Mouse (Mus musculus): Measurements from ENCODE around the gene Dbndd2. TPM values are rescaled to one million over a fixed set of nuclear protein-coding genes. Genes with fewer than 3 reads are reported as not detected.
A peak's percentile ranks its signal among the peaks of the same experiment; 100 is the strongest.

The Dbndd2 gene
- polyA plus RNA-seq, 1 experiment from 2014 or later: 25.3 TPM

- WGBS: 77% methylated on average over 6 of the region's 6 CpGs
- Histone ChIP-seq H3K27me3 (replicated peaks) (no peaks in the 10 kb centered on the region), H3K4me2 (no peak overlapping the region), H3K4me1 (peaks cover 7% of the 10 kb centered on the region), H3K36me3 (no peaks in the 10 kb centered on the region), H3K9ac (replicated peaks) (no peak overlapping the region), H3K4me3 (replicated peaks) (no peak overlapping the region), H3K9me3 (replicated peaks) (no peaks in the 10 kb centered on the region), H3K27ac (replicated peaks) (no peak overlapping the region)
- no peak for ATAC-seq (ENCODE audit: low FRiP score)
Observed at GRCm38 (mm10) chr2:164455421-164456190, 30.3 kb upstream of the Dbndd2 start.

- Histone ChIP-seq H3K9me3 (replicated peaks) (no peaks in the 10 kb centered on the region), H3K27ac (replicated peaks) (no peak overlapping the region), H3K36me3 (no peaks in the 10 kb centered on the region), H3K27me3 (replicated peaks) (no peaks in the 10 kb centered on the region), H3K4me3 (replicated peaks) (no peak overlapping the region), H3K9ac (replicated peaks) (peak overlapping the region; percentile 2; the same call in 1 of the 2 replicates), H3K4me1 (peaks cover 7% of the 10 kb centered on the region), H3K4me2 (peak overlapping the region; percentile 37)
- no peak for ATAC-seq (ENCODE audit: low FRiP score)
- 88% methylated on average over 1 of the region's 1 CpGs for WGBS
Observed at GRCm38 (mm10) chr2:164456413-164456812, 29.5 kb upstream of the Dbndd2 start.

DNA sequence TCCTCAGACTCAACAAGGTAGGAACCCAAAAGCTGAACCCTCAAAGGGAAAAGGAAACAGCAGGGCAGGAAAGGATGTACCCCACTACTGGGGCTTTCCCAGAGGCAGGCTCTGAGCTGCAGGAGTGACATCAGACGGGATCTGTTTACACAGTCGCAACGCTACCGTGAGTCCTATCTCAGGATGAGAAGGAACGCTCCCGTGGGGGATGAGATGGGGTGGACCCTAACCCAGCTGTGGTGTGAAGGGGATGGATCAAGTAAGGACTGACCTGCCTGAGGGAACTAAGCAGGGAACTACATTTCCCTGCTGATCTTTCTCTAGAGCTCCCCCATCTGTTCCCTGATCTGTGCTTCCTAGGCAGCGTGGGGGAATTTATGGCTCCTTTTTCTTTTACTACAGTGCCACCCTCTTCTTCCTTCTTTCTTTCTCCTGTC, 29.0 kb upstream of the Dbndd2 start, which contains the start of gene Sys1:
Gene Sys1, plus strand, starts transcription at position 101 of the 437 bp plus-strand sequence.
- peak within 1 kb of the TSS; percentile 2; the same call in 1 of the 2 replicates for H3K4me3 ChIP-seq (replicated peaks)

DNA sequence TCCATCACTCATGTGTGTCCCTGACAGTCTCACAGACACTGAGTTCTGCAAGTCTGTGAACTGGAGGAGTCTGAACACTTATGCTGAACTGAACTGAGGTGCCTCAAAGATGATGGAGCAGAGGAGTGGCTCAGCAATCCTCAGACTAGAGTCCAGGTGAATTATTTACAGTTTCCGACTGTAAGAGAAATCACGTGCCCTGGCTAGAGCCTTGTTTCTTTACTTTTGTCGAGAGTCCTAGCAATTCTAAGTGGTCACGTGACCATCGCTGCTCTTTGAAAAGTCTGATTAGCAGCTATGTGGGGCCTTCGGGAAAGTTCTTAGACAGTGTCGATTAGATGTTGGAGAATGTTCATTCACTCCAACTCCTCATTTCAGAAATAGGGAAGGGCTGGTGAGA, 28.0 kb upstream of the Dbndd2 start:
- Histone ChIP-seq H3K27ac (replicated peaks) (no peak overlapping the region), H3K4me2 (no peak overlapping the region), H3K36me3 (0 out of 2 replicates have a peak, but pooled peaks cover 2% of the 10 kb centered on the region), H3K4me1 (peaks cover 22% of the 10 kb centered on the region), H3K27me3 (replicated peaks) (no peaks in the 10 kb centered on the region), H3K4me3 (replicated peaks) (no peak overlapping the region), H3K9ac (replicated peaks) (no peak overlapping the region), H3K9me3 (replicated peaks) (no peaks in the 10 kb centered on the region)
- no peak for ATAC-seq (ENCODE audit: low FRiP score)
- WGBS: 56% methylated on average over 7 of the region's 7 CpGs

More for the DNA sequence above, 29.0 kb upstream of the Dbndd2 start, which contains the start of gene Sys1:
- Histone ChIP-seq H3K9me3 (replicated peaks) (no peaks in the 10 kb centered on the region), H3K4me1 (peaks cover 11% of the 10 kb centered on the region), H3K9ac (replicated peaks) (peak within 1 kb of the TSS; percentile 2; the same call in 1 of the 2 replicates), H3K36me3 (no peaks in the 10 kb centered on the region), H3K4me2 (peak within 1 kb of the TSS; percentile 37), H3K27ac (replicated peaks) (no peak within 1 kb of the TSS), H3K27me3 (replicated peaks) (no peaks in the 10 kb centered on the region)
- WGBS: 0% methylated on average over 7 of the region's 7 CpGs
- no peak for ATAC-seq (ENCODE audit: low FRiP score)

GRCm38 (mm10) chr2:164458535-164458934, 27.4 kb upstream of the Dbndd2 start:
- no peak overlapping the region for H3K27ac ChIP-seq (replicated peaks)
- no peaks in the 10 kb centered on the region for H3K9me3 ChIP-seq (replicated peaks)
- WGBS: 89% methylated on average over 8 of the region's 8 CpGs
- 0 out of 2 replicates have a peak, but pooled peaks cover 8% of the 10 kb centered on the region for H3K36me3 ChIP-seq
- no peaks in the 10 kb centered on the region for H3K27me3 ChIP-seq (replicated peaks)
- peaks cover 23% of the 10 kb centered on the region for H3K4me1 ChIP-seq
- no peak overlapping the region for H3K9ac ChIP-seq (replicated peaks)
- no peak for ATAC-seq (ENCODE audit: low FRiP score)
- H3K4me3 ChIP-seq (replicated peaks): no peak overlapping the region
- no peak overlapping the region for H3K4me2 ChIP-seq

GRCm38 (mm10) chr2:164460745-164461551, 25.0 kb upstream of the Dbndd2 start, which contains the start of gene Gm20458:
Gm20458 (plus strand) TSS chr2:164460967.
- WGBS: under 1% methylated on average over 71 of the region's 79 CpGs
- peak; percentile 99 for ATAC-seq (ENCODE audit: low FRiP score)
- no peaks in the 10 kb centered on the region for H3K9me3 ChIP-seq (replicated peaks)
- peak within 1 kb of the TSS; percentile 73 for H3K4me2 ChIP-seq
- H3K4me3 ChIP-seq (replicated peaks): peak within 1 kb of the TSS; percentile 88
- peaks cover 23% of the 10 kb centered on the region for H3K4me1 ChIP-seq
- peak within 1 kb of the TSS; percentile 78 for H3K9ac ChIP-seq (replicated peaks)
- no peaks in the 10 kb centered on the region for H3K27me3 ChIP-seq (replicated peaks)
- peaks cover 29% of the 10 kb centered on the region for H3K36me3 ChIP-seq
- H3K27ac ChIP-seq (replicated peaks): peak within 1 kb of the TSS; percentile 92

GRCm38 (mm10) chr2:164465161-164465560, 20.7 kb upstream of the Dbndd2 start:
- no peaks in the 10 kb centered on the region for H3K9me3 ChIP-seq (replicated peaks)
- H3K4me1 ChIP-seq: peaks cover 16% of the 10 kb centered on the region
- no peak overlapping the region for H3K4me2 ChIP-seq
- H3K9ac ChIP-seq (replicated peaks): no peak overlapping the region
- no peak for ATAC-seq (ENCODE audit: low FRiP score)
- no peak overlapping the region for H3K27ac ChIP-seq (replicated peaks)
- H3K36me3 ChIP-seq: peaks cover 60% of the 10 kb centered on the region
- H3K4me3 ChIP-seq (replicated peaks): no peak overlapping the region
- H3K27me3 ChIP-seq (replicated peaks): no peaks in the 10 kb centered on the region

- H3K9ac ChIP-seq (replicated peaks): no peak overlapping the region
- no peaks in the 10 kb centered on the region for H3K27me3 ChIP-seq (replicated peaks)
- no peak overlapping the region for H3K27ac ChIP-seq (replicated peaks)
- no peaks in the 10 kb centered on the region for H3K9me3 ChIP-seq (replicated peaks)
- peaks cover 63% of the 10 kb centered on the region for H3K36me3 ChIP-seq
- no peak overlapping the region for H3K4me3 ChIP-seq (replicated peaks)
- H3K4me1 ChIP-seq: peaks cover 13% of the 10 kb centered on the region
- no peak for ATAC-seq (ENCODE audit: low FRiP score)
- no peak overlapping the region for H3K4me2 ChIP-seq
- WGBS: 88% methylated on average over 5 of the region's 5 CpGs
Observed at GRCm38 (mm10) chr2:164466787-164467186, 19.1 kb upstream of the Dbndd2 start.

GRCm38 (mm10) chr2:164470254-164470653, 15.7 kb upstream of the Dbndd2 start:
- H3K36me3 ChIP-seq: peaks cover 61% of the 10 kb centered on the region
- no peaks in the 10 kb centered on the region for H3K27me3 ChIP-seq (replicated peaks)
- H3K9ac ChIP-seq (replicated peaks): no peak overlapping the region
- H3K9me3 ChIP-seq (replicated peaks): no peaks in the 10 kb centered on the region
- no peak overlapping the region for H3K4me3 ChIP-seq (replicated peaks)
- no peak overlapping the region for H3K4me2 ChIP-seq
- no peak overlapping the region for H3K27ac ChIP-seq (replicated peaks)
- no peak for ATAC-seq (ENCODE audit: low FRiP score)
- H3K4me1 ChIP-seq: no peaks in the 10 kb centered on the region
- 35% methylated on average over 10 of the region's 10 CpGs for WGBS

GRCm38 (mm10) chr2:164473624-164474023, 12.3 kb upstream of the Dbndd2 start, which contains the start of gene Trp53tg5:
Trp53tg5 (minus strand) TSS chr2:164473724.
- ATAC-seq (ENCODE audit: low FRiP score): no peak
- Histone ChIP-seq H3K9ac (replicated peaks) (no peak within 1 kb of the TSS), H3K4me1 (no peaks in the 10 kb centered on the region), H3K36me3 (peaks cover 56% of the 10 kb centered on the region), H3K4me2 (no peak within 1 kb of the TSS), H3K27me3 (replicated peaks) (no peaks in the 10 kb centered on the region), H3K27ac (replicated peaks) (no peak within 1 kb of the TSS), H3K9me3 (replicated peaks) (no peaks in the 10 kb centered on the region), H3K4me3 (replicated peaks) (no peak within 1 kb of the TSS)
- WGBS: 84% methylated on average over 6 of the region's 6 CpGs

GRCm38 (mm10) chr2:164486258-164487114, 580 bp downstream of the Dbndd2 start:
- peak overlapping the region; percentile 45 for H3K27ac ChIP-seq (replicated peaks)
- H3K27me3 ChIP-seq (replicated peaks): 0 out of 2 replicates have a peak, but pooled peaks cover 6% of the 10 kb centered on the region
- H3K4me1 ChIP-seq: peaks cover 19% of the 10 kb centered on the region
- H3K4me3 ChIP-seq (replicated peaks): peak overlapping the region; percentile 72
- peak overlapping the region; percentile 100 for H3K4me2 ChIP-seq
- H3K9ac ChIP-seq (replicated peaks): peak overlapping the region; percentile 73
- under 1% methylated on average over 87 of the region's 90 CpGs for WGBS
- peaks cover 17% of the 10 kb centered on the region for H3K36me3 ChIP-seq
- H3K9me3 ChIP-seq (replicated peaks): no peaks in the 10 kb centered on the region
- peak; percentile 74 for ATAC-seq (ENCODE audit: low FRiP score)

All from neural tube, embryonic 15.5 days (tissue).